Mouse (Mus musculus) heart, adult 2 months (tissue): ENCODE measurements around the gene Ucn2.

ENCODE experiments used
- CTCF ChIP-seq: fragments of 200-600 bp; IDR thresholded peaks from 2 replicates; pipeline ENCODE4 v1.8.1; 2022; ENCODE audit warnings: antibody characterized with exemption, mild to moderate bottlenecking, moderate library complexity
- EP300 ChIP-seq: fragments of 200-500 bp; IDR thresholded peaks from 2 replicates; pipeline ENCODE4 v1.6.1; 2011; ENCODE audit warnings: low read depth, low read length, control low read depth; ENCODE audit not compliant: insufficient read depth
- POLR2A ChIP-seq: fragments of 200-500 bp; IDR thresholded peaks from 2 replicates; pipeline ENCODE4 v1.6.1; 2011; ENCODE audit warnings: mild to moderate bottlenecking, low read depth, low read length, control low read depth; ENCODE audit not compliant: insufficient read depth

DNA sequence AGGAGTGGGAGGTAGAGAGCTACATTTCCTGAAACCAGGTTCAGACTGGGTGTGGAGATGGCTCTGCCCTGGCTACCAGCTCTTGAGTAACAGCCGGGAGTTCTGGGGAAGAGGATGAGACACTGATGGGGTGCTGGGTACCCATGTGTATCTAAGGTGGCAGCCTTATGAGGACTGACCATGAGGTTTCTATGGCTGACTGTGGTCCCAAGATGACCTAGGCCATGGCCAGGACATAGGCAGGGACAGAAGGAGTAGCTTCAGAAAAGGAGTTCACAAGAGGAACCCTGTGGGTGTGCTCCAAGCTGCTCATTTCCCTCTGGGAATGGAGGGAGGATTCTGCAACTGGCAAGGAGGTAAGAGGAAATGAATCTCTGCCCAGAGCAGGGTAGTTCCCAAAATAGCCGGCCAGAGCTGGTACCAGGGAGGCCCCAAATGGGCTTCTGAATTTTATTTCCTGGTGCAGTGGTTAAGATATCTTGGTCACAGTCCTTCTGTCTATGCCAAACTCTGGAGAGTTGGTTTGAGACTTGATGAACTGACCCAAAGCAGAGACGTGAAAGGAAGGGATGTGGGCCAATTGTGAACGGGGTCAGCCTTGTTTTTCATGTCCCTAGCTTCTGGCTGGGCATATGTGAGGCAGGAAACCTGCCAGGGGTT lies 4.1 kb downstream of the Ucn2 start:
- TF ChIP-seq CTCF (no peak), EP300 (no peak), POLR2A (no peak)
